Mouse (Mus musculus): ENCODE results near the gene Cipc. TPM values are rescaled to one million over a fixed set of nuclear protein-coding genes. Genes with fewer than 3 reads are reported as not detected.

Gene Cipc
- polyA plus RNA-seq, 1 experiment from 2014 or later = 89.8 TPM

DNA sequence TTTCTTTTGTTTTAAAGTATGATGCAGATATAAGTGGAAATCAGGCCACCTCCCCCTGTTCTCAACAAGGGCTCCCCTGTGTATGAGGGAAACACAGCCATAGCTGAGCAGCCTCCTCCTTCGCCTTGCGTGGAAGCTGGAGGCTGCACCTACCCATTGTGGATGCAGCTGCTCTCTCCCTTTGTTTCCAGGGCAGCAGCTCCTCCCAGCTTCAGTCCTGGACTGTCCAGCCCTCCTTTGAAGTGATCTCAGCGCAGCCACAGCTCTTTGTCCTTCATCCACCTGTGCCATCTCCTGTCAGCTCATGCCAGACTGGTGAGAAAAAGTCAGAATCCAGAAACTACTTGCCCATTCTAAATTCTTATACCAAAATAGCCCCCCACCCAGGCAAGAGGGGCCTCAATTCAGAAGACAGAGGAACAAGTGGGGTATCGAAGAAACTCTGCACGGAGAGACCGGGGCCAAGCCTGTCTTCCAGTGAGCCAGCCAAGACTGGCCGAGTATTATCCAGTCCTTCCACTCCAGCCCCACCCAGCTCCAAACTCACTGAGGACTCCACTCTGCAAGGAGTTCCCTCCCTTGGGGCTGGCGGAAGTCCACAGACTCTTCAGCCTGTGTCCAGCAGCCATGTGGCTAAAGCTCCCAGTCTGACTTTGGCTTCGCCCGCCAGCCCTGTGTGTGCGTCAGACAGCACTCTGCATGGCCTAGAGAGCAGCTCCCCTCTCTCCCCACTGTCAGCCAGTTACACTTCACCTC is 14.9 kb downstream of the Cipc start:
- Histone ChIP-seq H3K36me3 (ENCODE audit: inconsistent target) (peaks cover 68% of the 10 kb centered on the region), H3K27ac (no peak overlapping the region), H3K4me3 (ENCODE audit: inconsistent target) (no peak overlapping the region), H3K79me2 (ENCODE audit: inconsistent target) (peaks cover 24% of the 10 kb centered on the region)
- WGBS (ENCODE audit: missing documents) = 97% methylated on average over 11 of the region's 11 CpGs

- peaks cover 64% of the 10 kb centered on the region for H3K36me3 ChIP-seq (ENCODE audit: inconsistent target)
- WGBS (ENCODE audit: missing documents) = 92% methylated on average over 16 of the region's 16 CpGs
- no peaks in the 10 kb centered on the region; the same call in 1 of the 2 replicates for H3K79me2 ChIP-seq (ENCODE audit: inconsistent target)
- H3K4me3 ChIP-seq (ENCODE audit: inconsistent target) = no peak overlapping the region
- no peak overlapping the region for H3K27ac ChIP-seq
Observed at GRCm38 (mm10) chr12:86964278-86965057, 17.6 kb downstream of the Cipc start.

GRCm38 (mm10) chr12:86965237-86965799 is 18.5 kb downstream of the Cipc start:
- Histone ChIP-seq H3K4me3 (ENCODE audit: inconsistent target) (no peak overlapping the region), H3K36me3 (ENCODE audit: inconsistent target) (peaks cover 55% of the 10 kb centered on the region), H3K27ac (no peak overlapping the region), H3K79me2 (ENCODE audit: inconsistent target) (no peaks in the 10 kb centered on the region; the same call in 1 of the 2 replicates)
- 90% methylated on average over 4 of the region's 4 CpGs for WGBS (ENCODE audit: missing documents)

DNA sequence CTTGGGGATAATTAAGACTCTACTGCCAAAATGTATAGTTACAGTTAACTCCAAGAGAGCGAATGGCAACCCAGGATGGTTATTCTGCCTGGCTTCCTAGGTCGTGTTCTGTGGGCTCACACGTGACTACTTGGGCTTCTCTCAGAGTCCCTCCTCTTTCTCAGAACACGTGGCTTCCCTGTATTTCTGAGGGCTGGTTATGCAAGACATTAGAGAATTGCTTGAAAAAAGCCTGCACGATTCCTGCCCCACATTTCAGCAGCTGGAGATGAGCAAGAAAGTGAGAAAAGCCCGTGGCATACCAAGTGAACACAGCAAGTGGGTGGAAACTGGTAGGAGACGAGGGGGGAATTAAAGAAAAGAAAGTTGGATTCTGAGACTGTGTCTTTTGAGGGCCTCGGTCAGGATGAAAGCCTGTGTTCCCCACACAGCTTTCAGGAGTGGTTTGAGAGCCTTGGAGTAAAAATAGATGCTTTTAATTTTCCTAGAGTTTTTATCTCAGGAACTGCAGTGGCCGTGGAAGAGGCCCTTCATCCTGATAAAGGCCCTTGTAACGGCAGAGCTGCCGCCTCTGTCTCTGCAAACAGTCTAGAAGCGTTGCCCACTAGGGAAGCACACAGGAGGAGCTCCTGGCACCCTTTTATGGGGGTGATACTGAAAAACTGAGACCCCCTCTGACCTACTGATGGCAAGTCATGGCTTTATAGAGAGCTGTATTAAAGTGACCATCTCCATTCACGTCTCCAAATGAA is 21.8 kb downstream of the Cipc start:
- Histone ChIP-seq H3K36me3 (ENCODE audit: inconsistent target) (peaks cover 24% of the 10 kb centered on the region; the same call in 1 of the 2 replicates), H3K4me3 (ENCODE audit: inconsistent target) (no peak overlapping the region), H3K27ac (peak overlapping the region; percentile 32; the same call in 1 of the 2 replicates), H3K79me2 (ENCODE audit: inconsistent target) (no peaks in the 10 kb centered on the region)
- 50% methylated on average over 13 of the region's 13 CpGs for WGBS (ENCODE audit: missing documents)

- 90% methylated on average over 3 of the region's 3 CpGs for WGBS (ENCODE audit: missing documents)
- Histone ChIP-seq H3K79me2 (ENCODE audit: inconsistent target) (no peaks in the 10 kb centered on the region), H3K4me3 (ENCODE audit: inconsistent target) (no peak overlapping the region), H3K27ac (no peak overlapping the region), H3K36me3 (ENCODE audit: inconsistent target) (peaks cover 19% of the 10 kb centered on the region; the same call in 1 of the 2 replicates)
Observed at GRCm38 (mm10) chr12:86969220-86969601, 22.4 kb downstream of the Cipc start.

- no peak overlapping the region for H3K27ac ChIP-seq
- peaks cover 2% of the 10 kb centered on the region; the same call in 1 of the 2 replicates for H3K36me3 ChIP-seq (ENCODE audit: inconsistent target)
- H3K79me2 ChIP-seq (ENCODE audit: inconsistent target) = no peaks in the 10 kb centered on the region
- 69% methylated on average over 7 of the region's 7 CpGs for WGBS (ENCODE audit: missing documents)
- no peak overlapping the region for H3K4me3 ChIP-seq (ENCODE audit: inconsistent target)
Observed at GRCm38 (mm10) chr12:86971089-86971488, 24.2 kb downstream of the Cipc start.

DNA sequence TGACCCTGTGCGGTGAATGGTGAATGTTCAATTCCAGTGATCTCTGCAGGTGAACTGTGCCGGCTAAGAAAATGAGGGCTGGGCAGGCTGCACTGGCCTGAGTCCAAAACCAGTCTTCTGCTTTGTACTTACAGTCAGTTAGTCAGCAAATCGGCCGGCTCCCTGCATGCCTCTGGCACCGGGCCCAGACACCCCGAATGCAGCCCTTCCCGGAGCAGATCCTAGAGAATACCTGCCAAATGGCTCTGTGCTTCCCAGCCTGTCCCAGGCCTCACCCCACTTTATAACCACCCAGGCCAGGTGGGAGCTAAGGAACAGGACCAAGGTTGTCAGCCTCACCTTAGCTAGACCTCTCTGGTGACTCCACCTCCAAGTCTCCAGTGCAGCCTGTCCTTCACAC is 26.4 kb downstream of the Cipc start:
- H3K79me2 ChIP-seq (ENCODE audit: inconsistent target) = no peaks in the 10 kb centered on the region
- no peak overlapping the region for H3K4me3 ChIP-seq (ENCODE audit: inconsistent target)
- no peak overlapping the region for H3K27ac ChIP-seq
- WGBS (ENCODE audit: missing documents) = 17% methylated on average over 7 of the region's 7 CpGs
- no peaks in the 10 kb centered on the region for H3K36me3 ChIP-seq (ENCODE audit: inconsistent target)

DNA sequence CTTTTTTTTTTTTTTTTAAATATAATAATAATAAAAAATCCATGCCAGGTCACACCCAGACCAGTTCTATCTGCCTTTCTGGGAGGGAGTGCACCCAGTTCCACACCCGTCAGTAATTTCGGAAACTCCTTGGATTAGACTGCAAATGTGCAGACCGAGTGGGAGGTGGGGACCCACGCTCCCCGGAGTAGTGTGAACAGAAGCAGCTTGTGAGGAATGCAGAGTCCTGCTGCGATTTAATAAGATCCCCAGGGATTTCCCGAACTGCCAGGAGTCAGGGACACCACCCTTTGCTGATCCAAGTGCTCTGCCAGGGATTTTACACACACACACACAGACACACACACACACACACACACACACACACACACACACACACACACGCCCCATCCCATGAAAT is 26.9 kb downstream of the Cipc start:
- H3K27ac ChIP-seq = no peak overlapping the region
- no peaks in the 10 kb centered on the region for H3K36me3 ChIP-seq (ENCODE audit: inconsistent target)
- H3K79me2 ChIP-seq (ENCODE audit: inconsistent target) = no peaks in the 10 kb centered on the region
- no peak overlapping the region for H3K4me3 ChIP-seq (ENCODE audit: inconsistent target)
- WGBS (ENCODE audit: missing documents) = 74% methylated on average over 7 of the region's 8 CpGs

DNA sequence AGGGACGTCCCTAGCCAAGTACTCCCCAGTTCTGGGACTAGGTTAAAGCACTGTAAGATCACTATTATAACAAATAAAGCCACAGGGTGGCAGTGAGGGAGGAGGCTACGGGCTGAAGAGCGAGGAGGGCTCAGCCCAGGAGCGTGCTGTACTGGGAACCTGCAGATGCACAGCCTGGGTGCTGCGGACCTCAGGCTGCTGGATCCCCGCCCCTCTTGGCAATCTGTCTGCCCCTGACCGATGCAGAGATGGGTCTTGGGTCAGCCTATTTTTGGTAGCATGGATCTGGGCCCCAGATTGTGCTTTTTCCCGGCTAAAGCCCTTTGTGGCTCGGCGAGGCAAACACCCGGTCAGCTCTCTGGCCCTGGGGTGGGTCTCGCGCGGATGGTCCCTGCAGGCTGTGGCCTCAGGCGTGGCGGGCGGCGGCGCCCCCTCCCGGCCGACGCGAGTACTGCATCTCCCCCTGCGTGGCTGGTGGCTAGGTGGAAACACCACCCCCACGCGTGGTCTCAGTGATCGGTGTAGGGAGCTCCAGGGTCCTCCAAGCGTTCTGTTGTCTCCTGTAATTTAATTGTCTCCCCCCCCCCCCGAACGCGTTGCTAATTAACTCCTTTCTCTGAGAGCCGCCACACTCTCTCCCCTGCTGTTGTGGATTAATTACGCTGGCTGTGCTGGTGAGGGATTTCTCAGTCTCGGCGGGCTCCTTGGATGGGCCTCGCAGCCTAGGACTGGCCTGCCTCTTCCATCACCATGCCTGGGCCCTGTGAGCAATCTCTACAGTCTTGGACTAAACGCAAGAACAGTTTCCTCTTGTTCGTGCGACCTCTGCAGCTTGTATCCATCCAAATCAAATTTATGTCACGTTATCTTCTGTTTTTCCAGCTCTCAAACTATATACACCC is 27.8 kb downstream of the Cipc start:
- no peaks in the 10 kb centered on the region for H3K36me3 ChIP-seq (ENCODE audit: inconsistent target)
- H3K27ac ChIP-seq = no peak overlapping the region
- 20% methylated on average over 40 of the region's 40 CpGs for WGBS (ENCODE audit: missing documents)
- H3K4me3 ChIP-seq (ENCODE audit: inconsistent target) = no peak overlapping the region
- H3K79me2 ChIP-seq (ENCODE audit: inconsistent target) = no peaks in the 10 kb centered on the region

DNA sequence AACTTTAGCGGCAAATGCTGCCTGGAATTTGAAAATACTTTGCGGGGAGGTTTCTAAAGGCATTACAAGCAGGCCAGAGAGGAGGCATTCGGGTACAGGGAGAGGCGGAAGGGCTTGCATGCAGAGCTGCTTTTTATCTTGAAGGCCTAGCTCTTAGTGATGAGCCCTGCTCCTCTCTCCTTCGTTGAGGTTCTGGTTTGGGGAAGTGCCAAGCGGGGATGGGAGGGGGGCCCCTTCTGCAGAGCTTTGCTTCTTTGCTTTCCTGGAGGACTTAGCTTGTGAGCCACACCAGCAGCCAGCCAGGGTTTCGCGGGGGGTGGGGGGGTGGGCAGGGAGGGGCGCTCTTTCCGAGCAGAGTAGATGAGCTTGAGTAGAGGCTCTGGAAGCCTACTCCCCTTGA is 28.9 kb downstream of the Cipc start:
- Histone ChIP-seq H3K36me3 (ENCODE audit: inconsistent target) (no peaks in the 10 kb centered on the region), H3K79me2 (ENCODE audit: inconsistent target) (no peaks in the 10 kb centered on the region), H3K4me3 (ENCODE audit: inconsistent target) (no peak overlapping the region), H3K27ac (no peak overlapping the region)
- WGBS (ENCODE audit: missing documents) = 57% methylated on average over 10 of the region's 10 CpGs

DNA sequence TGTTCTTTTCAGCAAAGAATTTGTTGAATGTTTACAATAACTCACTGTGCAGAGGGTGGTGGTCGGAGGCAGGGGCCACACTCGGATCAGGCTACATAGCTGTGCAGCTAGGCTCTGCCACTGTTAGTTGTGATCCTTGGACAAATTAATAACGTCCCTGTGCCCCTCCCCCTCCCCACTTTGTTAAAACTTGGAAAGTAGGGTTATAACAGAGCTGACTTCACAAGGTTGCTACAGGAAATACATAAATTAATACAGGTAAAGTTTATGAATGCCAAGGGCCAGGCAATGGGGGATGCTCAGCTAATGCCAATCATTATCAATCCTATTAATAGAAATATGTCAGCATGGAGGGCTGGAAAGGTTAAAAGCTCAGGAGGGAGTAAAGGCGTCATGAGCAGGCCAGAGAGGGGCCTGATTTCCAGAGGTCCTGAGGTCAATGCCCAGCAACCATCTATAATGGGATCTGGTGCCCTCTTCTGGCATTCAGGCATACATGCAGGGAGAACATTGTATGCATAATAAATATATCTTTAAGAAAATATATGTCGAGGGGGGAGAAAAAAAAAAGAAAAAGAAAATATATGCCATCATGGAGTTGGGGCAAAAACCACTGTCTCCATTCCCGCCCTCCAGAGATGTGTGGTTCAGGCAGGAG is 29.8 kb downstream of the Cipc start:
- no peaks in the 10 kb centered on the region for H3K79me2 ChIP-seq (ENCODE audit: inconsistent target)
- no peak overlapping the region for H3K27ac ChIP-seq
- WGBS (ENCODE audit: missing documents) = 70% methylated on average over 6 of the region's 6 CpGs
- H3K4me3 ChIP-seq (ENCODE audit: inconsistent target) = no peak overlapping the region
- H3K36me3 ChIP-seq (ENCODE audit: inconsistent target) = no peaks in the 10 kb centered on the region

DNA sequence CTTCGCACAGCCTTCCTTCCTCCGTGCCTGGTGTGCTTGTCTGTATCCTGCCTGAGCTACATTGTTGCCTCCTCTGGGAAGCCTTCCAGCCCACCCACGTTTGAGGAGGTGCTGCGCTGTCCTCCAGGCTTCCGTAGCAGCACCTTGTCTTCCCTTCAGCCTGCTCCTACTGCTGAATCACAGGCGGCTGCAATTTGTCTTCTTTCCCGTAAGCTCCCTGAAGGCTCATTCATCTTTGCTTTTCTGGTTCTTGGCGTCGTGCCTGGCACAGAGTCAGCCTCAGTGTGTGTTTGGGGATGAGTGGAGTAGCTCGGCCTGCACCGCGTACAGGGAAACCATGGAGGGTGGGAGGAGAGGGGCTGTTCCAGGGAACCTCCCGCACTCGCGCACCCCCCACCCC is 31.0 kb downstream of the Cipc start:
- Histone ChIP-seq H3K79me2 (ENCODE audit: inconsistent target) (no peaks in the 10 kb centered on the region), H3K4me3 (ENCODE audit: inconsistent target) (no peak overlapping the region), H3K36me3 (ENCODE audit: inconsistent target) (no peaks in the 10 kb centered on the region), H3K27ac (no peak overlapping the region)
- WGBS (ENCODE audit: missing documents) = 23% methylated on average over 15 of the region's 15 CpGs

DNA sequence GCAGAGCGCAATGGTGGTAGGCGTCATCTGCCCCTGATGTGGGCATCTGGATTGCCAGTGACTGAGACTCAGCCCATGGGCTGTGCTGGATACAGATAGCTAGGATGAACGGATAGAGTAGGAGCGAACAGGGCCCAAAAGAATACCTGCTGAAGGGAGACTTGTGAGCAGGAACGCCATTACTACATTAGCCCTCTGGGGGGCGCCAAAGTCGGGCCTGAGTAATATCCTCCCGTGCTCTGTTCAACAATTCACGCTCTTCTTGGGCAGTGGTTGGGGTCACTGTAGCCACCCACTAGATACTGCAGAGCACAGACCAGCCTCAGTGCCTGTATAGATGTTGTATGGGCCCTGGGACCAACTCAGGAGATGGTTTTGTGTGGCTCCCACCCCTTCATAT is 34.3 kb downstream of the Cipc start:
- Histone ChIP-seq H3K27ac (no peak overlapping the region), H3K79me2 (ENCODE audit: inconsistent target) (no peaks in the 10 kb centered on the region), H3K36me3 (ENCODE audit: inconsistent target) (no peaks in the 10 kb centered on the region), H3K4me3 (ENCODE audit: inconsistent target) (no peak overlapping the region)
- WGBS (ENCODE audit: missing documents) = 37% methylated on average over 9 of the region's 9 CpGs
